Mouse (Mus musculus) midbrain, embryonic 12.5 days (tissue): ENCODE data around the gene Tomm6. TPM values are rescaled to one million over a fixed set of nuclear protein-coding genes. Genes with fewer than 3 reads are reported as not detected.

ENCODE experiments used
- polyA plus RNA-seq: library from polyadenylated mRNA; unstranded; fragments of >200 nt; fragmentation: Nextera tagmentation; extraction: Ambion mirVana; gene quantifications from 2 replicates; pipeline ENCODE4 v1.2.1, GENCODE M21; 2016

The Tomm6 gene
- polyA plus RNA-seq, 1 experiment from 2014 or later = 337 TPM

Other genes with a start within 250 kb of the Tomm6 start
- 32.2 and 32.7 TPM in 2 replicates for gene Taf8, start 186.1 kb downstream of the Tomm6 start, polyA plus RNA-seq
- gene Ccnd3, start 183.3 kb downstream of the Tomm6 start, polyA plus RNA-seq = 127 and 145 TPM in 2 replicates
- 30.8 and 31.5 TPM in 2 replicates for gene Bysl, start 76.9 kb downstream of the Tomm6 start, polyA plus RNA-seq
- 39.5 and 41.0 TPM in 2 replicates for gene Med20, start 76.8 kb downstream of the Tomm6 start, polyA plus RNA-seq
- gene Gm20517, start 76.8 kb downstream of the Tomm6 start, polyA plus RNA-seq = 2.2 and 2.5 TPM in 2 replicates
- 10.5 and 11.9 TPM in 2 replicates for gene Usp49, start 57.7 kb downstream of the Tomm6 start, polyA plus RNA-seq
- gene Frs3, start 644 bp upstream of the Tomm6 start, polyA plus RNA-seq = 18.8 and 19.4 TPM in 2 replicates
- gene Gm21981, start 6.1 kb upstream of the Tomm6 start, polyA plus RNA-seq = 0.34 and 0.41 TPM in 2 replicates
- 0.57 and 1.3 TPM in 2 replicates for gene Prickle4, start 6.3 kb upstream of the Tomm6 start, polyA plus RNA-seq
- not detected in 2 replicates for gene Pgc, start 38.5 kb upstream of the Tomm6 start, polyA plus RNA-seq
- gene Tfeb, start 48.6 kb upstream of the Tomm6 start, polyA plus RNA-seq = 3.0 and 3.1 TPM in 2 replicates
- gene Mdfi, start 146.3 kb upstream of the Tomm6 start, polyA plus RNA-seq = 7.6 and 11.7 TPM in 2 replicates
- gene Foxp4, start 236.3 kb upstream of the Tomm6 start, polyA plus RNA-seq = 34.5 and 35.3 TPM in 2 replicates